Mouse (Mus musculus) gastrocnemius, postnatal 14 days (tissue): ENCODE data around the gene Entpd3. TPM values are rescaled to one million over a fixed set of nuclear protein-coding genes. Genes with fewer than 3 reads are reported as not detected.

Experiments used
- DNase-seq: peaks from one replicate; pipeline ENCODE4 v3.0.0; 2021; ENCODE audit warnings: mixed read lengths
- intact Hi-C: fragments of 180-260 bp; cut with DNase I; formaldehyde crosslinking; loops from one replicate; pipeline ENCODE4 v1.15.1; 2025; ENCODE audit warnings: low total_unique reads
- total RNA-seq, 2 experiments: library from RNA; stranded (reverse); gene quantifications; 2 replicates each; pipeline ENCODE4 v1.2.3; 2021

Gene Entpd3
- total RNA-seq, 2 experiments from 2014 or later: not detected

- intact Hi-C loops: loop anchor here (5.0 kb wide), 1 partner anchor 36 kb away; no protein-coding TSS in a partner anchor
- DNase-seq: no peak
These were observed 71.4 kb downstream of the Entpd3 start for GRCm38 (mm10) chr9:120611055-120611454.

GRCm38 (mm10) chr9:120614059-120614458 lies 74.4 kb downstream of the Entpd3 start:
- intact Hi-C loops: loop anchor here (5.0 kb wide), 1 partner anchor 33 kb away; no protein-coding TSS in a partner anchor
- DNase-seq: no peak

Other genes starting within 250 kb of the Entpd3 start
- gene Myrip, start 238.3 kb upstream of the Entpd3 start, total RNA-seq: under 1 TPM; 0.57 to 0.89 TPM
- 10 to 100 TPM; 35.2 to 37.2 TPM for gene Eif1b, start 47.6 kb upstream of the Entpd3 start, total RNA-seq
- gene Rpl14, start 31.6 kb downstream of the Entpd3 start, total RNA-seq: 100 to 1,000 TPM; 386 to 432 TPM